Mouse (Mus musculus): ENCODE measurements around the gene Scel. TPM values are rescaled to one million over a fixed set of nuclear protein-coding genes. Genes with fewer than 3 reads are reported as not detected.

The Scel gene
- polyA plus RNA-seq, 1 experiment = not detected

GRCm38 (mm10) chr14:103655448-103655847, 142.3 kb downstream of the Scel start:
- Histone ChIP-seq H3K4me1 (ENCODE audit: control insufficient read depth, insufficient read depth, low read length) (no peaks in the 10 kb centered on the region), H3K27ac (ENCODE audit: insufficient read depth, low read depth, low read length) (no peak overlapping the region), H3K4me3 (ENCODE audit: insufficient read depth, low read length) (no peak overlapping the region)
- TF ChIP-seq CTCF (IDR thresholded peaks at IDR 0.05; ENCODE audit: low read depth, low read length) = no peak
- TF ChIP-seq POLR2A (IDR thresholded peaks at IDR 0.05; ENCODE audit: borderline replicate concordance, low read depth, low read length) = no peak

GRCm38 (mm10) chr14:103657876-103658275, 144.7 kb downstream of the Scel start:
- Histone ChIP-seq H3K27ac (ENCODE audit: insufficient read depth, low read depth, low read length) (no peak overlapping the region), H3K4me1 (ENCODE audit: control insufficient read depth, insufficient read depth, low read length) (no peaks in the 10 kb centered on the region), H3K4me3 (ENCODE audit: insufficient read depth, low read length) (no peak overlapping the region)
- TF ChIP-seq POLR2A (IDR thresholded peaks at IDR 0.05; ENCODE audit: borderline replicate concordance, low read depth, low read length) = no peak
- no peak for TF ChIP-seq CTCF (IDR thresholded peaks at IDR 0.05; ENCODE audit: low read depth, low read length)

Other genes starting within 250 kb of the Scel start
- gene Mycbp2, start 166.5 kb upstream of the Scel start, polyA plus RNA-seq (2012; ENCODE audit: insufficient read depth, insufficient read length, missing spikeins) = 52.4 and 56.8 TPM in 2 replicates
- not detected in 2 replicates for gene Slain1, start 136.9 kb downstream of the Scel start, polyA plus RNA-seq (2012; ENCODE audit: insufficient read depth, insufficient read length, missing spikeins)